10 mouse cellular contexts compared by ENCODE assay signal in genomic region chr5:99521411-99521810, GRCm38 (mm10).
DNase-seq lines count a peak whose midpoint lies in the region; ATAC-seq lines count a peak whose summit lies in the region.
"Had no signal": no experiment of that assay in that cellular context is flagged by ENCODE, and none has a peak within 500 bp of the region (broad histone marks: within the 10 kb centered on the region; RNA-seq: fewer than 3 reads in every experiment).

No protein-coding gene starts in this region.

- no peak for ATAC-seq in forebrain, embryonic 14.5 days
- ATAC-seq in forebrain, embryonic 11.5 days (replicated peaks; ENCODE audit: low FRiP score): no peak
- no peak for ATAC-seq in limb, embryonic 12.5 days (ENCODE audit: insufficient number of reproducible peaks, insufficient read depth, low FRiP score, low TSS enrichment, low read depth)
- ATAC-seq in liver, embryonic 11.5 days (replicated peaks; ENCODE audit: low FRiP score): no peak

- peaks cover 16% of the 10 kb centered on the region for H3K4me1 ChIP-seq in forebrain, embryonic 14.5 days (ENCODE audit: control insufficient read depth, insufficient read depth, low read length)
- H3K4me1 ChIP-seq in forebrain, embryonic 11.5 days (replicated peaks; ENCODE audit: control insufficient read depth, insufficient read depth, low read length): no peaks in the 10 kb centered on the region
- peaks cover 16% of the 10 kb centered on the region for H3K4me1 ChIP-seq in limb, embryonic 12.5 days (replicated peaks)
- H3K4me1 ChIP-seq in limb, embryonic 10.5 days: peaks cover 36% of the 10 kb centered on the region
- H3K4me1 ChIP-seq in liver, embryonic 11.5 days (replicated peaks; ENCODE audit: control insufficient read depth, insufficient read depth, low read length): peaks cover 6% of the 10 kb centered on the region; the same call in 1 of the 2 replicates

- no peaks in the 10 kb centered on the region for H3K27me3 ChIP-seq in forebrain, embryonic 14.5 days (replicated peaks; ENCODE audit: control insufficient read depth, insufficient read depth, low read length)
- no peaks in the 10 kb centered on the region for H3K27me3 ChIP-seq in forebrain, embryonic 11.5 days (ENCODE audit: control insufficient read depth, insufficient read depth, low read length)
- H3K27me3 ChIP-seq in limb, embryonic 12.5 days: no peaks in the 10 kb centered on the region
- no peaks in the 10 kb centered on the region for H3K27me3 ChIP-seq in limb, embryonic 10.5 days (ENCODE audit: low read depth, poor library complexity, severe bottlenecking)
- no peaks in the 10 kb centered on the region for H3K27me3 ChIP-seq in liver, embryonic 11.5 days (replicated peaks; ENCODE audit: control insufficient read depth, insufficient read depth, low read length)

- intact Hi-C loops in heart, postnatal 14 days (cut with DNase I): no loop called here

- no peak overlapping the region for H3K9ac ChIP-seq in forebrain, embryonic 14.5 days (ENCODE audit: low read length)
- no peak overlapping the region for H3K9ac ChIP-seq in forebrain, embryonic 11.5 days (ENCODE audit: low read length)
- H3K9ac ChIP-seq in limb, embryonic 12.5 days (replicated peaks): no peak overlapping the region
- no peak overlapping the region for H3K9ac ChIP-seq in liver, embryonic 11.5 days (ENCODE audit: low read depth, low read length)

- no peaks in the 10 kb centered on the region for H3K36me3 ChIP-seq in forebrain, embryonic 14.5 days (ENCODE audit: control insufficient read depth, insufficient read depth, low read length)
- H3K36me3 ChIP-seq in forebrain, embryonic 11.5 days (ENCODE audit: control insufficient read depth, insufficient read depth, low read length): no peaks in the 10 kb centered on the region
- no peaks in the 10 kb centered on the region for H3K36me3 ChIP-seq in limb, embryonic 12.5 days
- no peaks in the 10 kb centered on the region for H3K36me3 ChIP-seq in limb, embryonic 10.5 days
- H3K36me3 ChIP-seq in liver, embryonic 11.5 days (ENCODE audit: control insufficient read depth, insufficient read depth, low read length): no peaks in the 10 kb centered on the region

- DNase-seq in forebrain, embryonic 14.5 days (ENCODE audit: low spot score): peak; percentile 66
- DNase-seq in forebrain, embryonic 11.5 days (ENCODE audit: low spot score): no peak
- no peak for DNase-seq in limb, embryonic 10.5 days (ENCODE audit: low spot score)
- peak; percentile 18 to 42 for DNase-seq in heart, postnatal 14 days
- DNase-seq in right cerebral cortex, adult 2 months (ENCODE audit: low spot score in 2 of 2): peak; percentile 81 to 83
- DNase-seq in liver, embryonic 11.5 days (ENCODE audit: low spot score): no peak
- no peak for DNase-seq in gastrocnemius, postnatal 25 days
- DNase-seq: cerebellum, postnatal 36 days had no signal

- no peak overlapping the region for H3K4me3 ChIP-seq in forebrain, embryonic 14.5 days (ENCODE audit: low read depth, low read length)
- no peak overlapping the region for H3K4me3 ChIP-seq in forebrain, embryonic 11.5 days (ENCODE audit: low read depth, low read length)
- H3K4me3 ChIP-seq in limb, embryonic 12.5 days (replicated peaks): no peak overlapping the region
- H3K4me3 ChIP-seq in limb, embryonic 10.5 days: no peak overlapping the region
- no peak overlapping the region for H3K4me3 ChIP-seq in liver, embryonic 11.5 days (ENCODE audit: low read depth, low read length)
- H3K4me3 ChIP-seq: megakaryocyte, embryonic 14.5 days had no signal

- 60% methylated on average over 4 of the region's 4 CpGs for WGBS in forebrain, embryonic 14.5 days
- 85% methylated on average over 4 of the region's 4 CpGs for WGBS in forebrain, embryonic 11.5 days
- 63% methylated on average over 4 of the region's 4 CpGs for WGBS in limb, embryonic 12.5 days
- 86% methylated on average over 4 of the region's 4 CpGs for WGBS in limb, embryonic 10.5 days
- 76% methylated on average over 4 of the region's 4 CpGs for WGBS in liver, embryonic 11.5 days

- H3K27ac ChIP-seq in forebrain, embryonic 14.5 days (ENCODE audit: low read depth, low read length): peak overlapping the region; percentile 16; the same call in 1 of the 2 replicates
- H3K27ac ChIP-seq in forebrain, embryonic 11.5 days (ENCODE audit: low read depth, low read length): no peak overlapping the region
- peak overlapping the region; percentile 31; the same call in 1 of the 2 replicates for H3K27ac ChIP-seq in limb, embryonic 12.5 days
- no peak overlapping the region for H3K27ac ChIP-seq in limb, embryonic 10.5 days
- H3K27ac ChIP-seq in liver, embryonic 11.5 days (ENCODE audit: low read depth, low read length): no peak overlapping the region

- H3K9me3 ChIP-seq in forebrain, embryonic 14.5 days (replicated peaks; ENCODE audit: control insufficient read depth, low read length): no peaks in the 10 kb centered on the region
- H3K9me3 ChIP-seq in forebrain, embryonic 11.5 days (ENCODE audit: control insufficient read depth, low read length): no peaks in the 10 kb centered on the region
- H3K9me3 ChIP-seq in limb, embryonic 12.5 days: no peaks in the 10 kb centered on the region
- no peaks in the 10 kb centered on the region for H3K9me3 ChIP-seq in limb, embryonic 10.5 days (replicated peaks)
- no peaks in the 10 kb centered on the region for H3K9me3 ChIP-seq in liver, embryonic 11.5 days (ENCODE audit: control insufficient read depth, low read length)
- H3K9me3 ChIP-seq: megakaryocyte, embryonic 14.5 days had no signal

- no peak overlapping the region for H3K4me2 ChIP-seq in forebrain, embryonic 14.5 days (ENCODE audit: low read length)
- no peak overlapping the region for H3K4me2 ChIP-seq in forebrain, embryonic 11.5 days (ENCODE audit: low read depth, low read length, severe bottlenecking)
- H3K4me2 ChIP-seq in limb, embryonic 12.5 days: no peak overlapping the region
- H3K4me2 ChIP-seq in liver, embryonic 11.5 days: no peak overlapping the region

Comparison
In these comparisons a context has a peak if more than half of its experiments do, and no peak if none do; other contexts are left out.
1. DNase-seq: peak in forebrain, embryonic 14.5 days (single experiment), heart, postnatal 14 days (2 of 2) and right cerebral cortex, adult 2 months (2 of 2); none in forebrain, embryonic 11.5 days (single experiment), limb, embryonic 10.5 days (single experiment), liver, embryonic 11.5 days (single experiment) and gastrocnemius, postnatal 25 days (single experiment).
2. H3K27ac ChIP-seq: peak in forebrain, embryonic 14.5 days (single experiment) and limb, embryonic 12.5 days (single experiment); none in forebrain, embryonic 11.5 days (single experiment), limb, embryonic 10.5 days (single experiment) and liver, embryonic 11.5 days (single experiment).